Mouse (Mus musculus): Measurements from ENCODE around the gene Rapgef1. TPM values are rescaled to one million over a fixed set of nuclear protein-coding genes. Genes with fewer than 3 reads are reported as not detected.

The Rapgef1 gene
- total and polyA plus RNA-seq, 2 experiments from 2014 or later: 19.4 to 99.1 TPM

GRCm38 (mm10) chr2:29751497-29751896 lies 132.0 kb downstream of the Rapgef1 start, which contains the start of gene Gm13420:
Gene Gm13420 (minus strand): TSS chr2:29751685.
- no peaks in the 10 kb centered on the region for H3K9me3 ChIP-seq (ENCODE audit: low read length)
- no peaks in the 10 kb centered on the region for H3K36me3 ChIP-seq (ENCODE audit: insufficient read depth)
- 6% methylated on average over 28 of the region's 28 CpGs for WGBS
- no peaks in the 10 kb centered on the region for H3K4me1 ChIP-seq (ENCODE audit: insufficient read depth)
- TF ChIP-seq CTCF (IDR thresholded peaks at IDR 0.05; ENCODE audit: low read depth): no peak
- peaks cover 23% of the 10 kb centered on the region; the same call in 1 of the 2 replicates for H3K27me3 ChIP-seq (ENCODE audit: insufficient read depth, low read length)
- no peak within 1 kb of the TSS for H3K9ac ChIP-seq
- H3K27ac ChIP-seq (ENCODE audit: low read depth, low read length): no peak within 1 kb of the TSS
- ATAC-seq (no peak), DNase-seq (no peak)
- H3K4me2 ChIP-seq (ENCODE audit: low read depth): no peak within 1 kb of the TSS
- no peak within 1 kb of the TSS for H3K4me3 ChIP-seq (ENCODE audit: low read depth, low read length)

- Histone ChIP-seq H3K27me3 (ENCODE audit: insufficient read depth, low read length) (peaks cover 20% of the 10 kb centered on the region; the same call in 1 of the 2 replicates), H3K9ac (no peak overlapping the region), H3K27ac (ENCODE audit: low read depth, low read length) (no peak overlapping the region), H3K4me2 (ENCODE audit: low read depth) (no peak overlapping the region), H3K4me1 (ENCODE audit: insufficient read depth) (no peaks in the 10 kb centered on the region), H3K4me3 (ENCODE audit: low read depth, low read length) (no peak overlapping the region), H3K36me3 (ENCODE audit: insufficient read depth) (no peaks in the 10 kb centered on the region), H3K9me3 (ENCODE audit: low read length) (no peaks in the 10 kb centered on the region)
- no peak for ATAC-seq
- 82% methylated on average over 5 of the region's 5 CpGs for WGBS
- TF ChIP-seq CTCF (IDR thresholded peaks at IDR 0.05; ENCODE audit: low read depth): no peak
- no peak for DNase-seq
Measured at GRCm38 (mm10) chr2:29752397-29752796, 132.9 kb downstream of the Rapgef1 start.

GRCm38 (mm10) chr2:29755693-29756092 lies 136.2 kb downstream of the Rapgef1 start:
- H3K4me1 ChIP-seq (ENCODE audit: insufficient read depth): no peaks in the 10 kb centered on the region
- no peak for TF ChIP-seq CTCF (IDR thresholded peaks at IDR 0.05; ENCODE audit: low read depth)
- peaks cover 9% of the 10 kb centered on the region; the same call in 1 of the 2 replicates for H3K27me3 ChIP-seq (ENCODE audit: insufficient read depth, low read length)
- H3K9me3 ChIP-seq (ENCODE audit: low read length): no peaks in the 10 kb centered on the region
- H3K4me2 ChIP-seq (ENCODE audit: low read depth): no peak overlapping the region
- no peak overlapping the region for H3K27ac ChIP-seq (ENCODE audit: low read depth, low read length)
- H3K4me3 ChIP-seq (ENCODE audit: low read depth, low read length): no peak overlapping the region
- H3K36me3 ChIP-seq (ENCODE audit: insufficient read depth): no peaks in the 10 kb centered on the region
- no peak for DNase-seq
- ATAC-seq: no peak
- H3K9ac ChIP-seq: no peak overlapping the region

GRCm38 (mm10) chr2:29764831-29765230 lies 145.3 kb downstream of the Rapgef1 start:
- peak; percentile 85 for TF ChIP-seq CTCF (IDR thresholded peaks at IDR 0.05; ENCODE audit: low read depth)
- Histone ChIP-seq H3K27me3 (ENCODE audit: insufficient read depth, low read length) (no peaks in the 10 kb centered on the region), H3K9me3 (ENCODE audit: low read length) (no peaks in the 10 kb centered on the region), H3K4me2 (ENCODE audit: low read depth) (no peak overlapping the region), H3K27ac (ENCODE audit: low read depth, low read length) (no peak overlapping the region), H3K4me1 (ENCODE audit: insufficient read depth) (no peaks in the 10 kb centered on the region), H3K9ac (no peak overlapping the region), H3K36me3 (ENCODE audit: insufficient read depth) (no peaks in the 10 kb centered on the region), H3K4me3 (ENCODE audit: low read depth, low read length) (no peak overlapping the region)
- WGBS: 9% methylated on average over 1 of the region's 1 CpGs
- DNase-seq: peak; percentile 60
- ATAC-seq: peak; percentile 59

GRCm38 (mm10) chr2:29767976-29768709 lies 148.6 kb downstream of the Rapgef1 start:
- 70% methylated on average over 11 of the region's 11 CpGs for WGBS
- Histone ChIP-seq H3K9ac (no peak overlapping the region), H3K27me3 (ENCODE audit: insufficient read depth, low read length) (no peaks in the 10 kb centered on the region), H3K36me3 (ENCODE audit: insufficient read depth) (no peaks in the 10 kb centered on the region; the same call in 1 of the 2 replicates), H3K4me3 (ENCODE audit: low read depth, low read length) (no peak overlapping the region), H3K9me3 (ENCODE audit: low read length) (no peaks in the 10 kb centered on the region), H3K4me2 (ENCODE audit: low read depth) (no peak overlapping the region), H3K4me1 (ENCODE audit: insufficient read depth) (no peaks in the 10 kb centered on the region), H3K27ac (ENCODE audit: low read depth, low read length) (no peak overlapping the region)
- no peak for ATAC-seq
- no peak for DNase-seq
- no peak for TF ChIP-seq CTCF (IDR thresholded peaks at IDR 0.05; ENCODE audit: low read depth)

GRCm38 (mm10) chr2:29768901-29769300 lies 149.4 kb downstream of the Rapgef1 start:
- no peaks in the 10 kb centered on the region for H3K4me1 ChIP-seq (ENCODE audit: insufficient read depth)
- no peak overlapping the region for H3K4me3 ChIP-seq (ENCODE audit: low read depth, low read length)
- no peaks in the 10 kb centered on the region for H3K27me3 ChIP-seq (ENCODE audit: insufficient read depth, low read length)
- 72% methylated on average over 9 of the region's 9 CpGs for WGBS
- DNase-seq (no peak), ATAC-seq (no peak)
- H3K36me3 ChIP-seq (ENCODE audit: insufficient read depth): no peaks in the 10 kb centered on the region; the same call in 1 of the 2 replicates
- no peaks in the 10 kb centered on the region for H3K9me3 ChIP-seq (ENCODE audit: low read length)
- no peak overlapping the region for H3K4me2 ChIP-seq (ENCODE audit: low read depth)
- no peak for TF ChIP-seq CTCF (IDR thresholded peaks at IDR 0.05; ENCODE audit: low read depth)
- H3K27ac ChIP-seq (ENCODE audit: low read depth, low read length): no peak overlapping the region
- H3K9ac ChIP-seq: no peak overlapping the region

- no peaks in the 10 kb centered on the region for H3K27me3 ChIP-seq (ENCODE audit: insufficient read depth, low read length)
- ATAC-seq (no peak), DNase-seq (no peak)
- no peak overlapping the region for H3K4me3 ChIP-seq (ENCODE audit: low read depth, low read length)
- TF ChIP-seq CTCF (IDR thresholded peaks at IDR 0.05; ENCODE audit: low read depth): no peak
- H3K4me2 ChIP-seq (ENCODE audit: low read depth): no peak overlapping the region
- no peaks in the 10 kb centered on the region; the same call in 1 of the 2 replicates for H3K36me3 ChIP-seq (ENCODE audit: insufficient read depth)
- no peak overlapping the region for H3K27ac ChIP-seq (ENCODE audit: low read depth, low read length)
- no peak overlapping the region for H3K9ac ChIP-seq
- H3K4me1 ChIP-seq (ENCODE audit: insufficient read depth): no peaks in the 10 kb centered on the region
- H3K9me3 ChIP-seq (ENCODE audit: low read length): no peaks in the 10 kb centered on the region
Measured at GRCm38 (mm10) chr2:29770162-29770561, 150.6 kb downstream of the Rapgef1 start.
